Mouse (Mus musculus) spleen, adult 10 weeks (tissue): ENCODE data around the gene Fpr-rs6. TPM values are rescaled to one million over a fixed set of nuclear protein-coding genes. Genes with fewer than 3 reads are reported as not detected.

ENCODE experiments used
- polyA plus RNA-seq: library from polyadenylated mRNA; stranded (reverse); fragments of 350-450 nt; fragmentation: Illumina TruSeq; extraction: RNeasy Lipid Tissue Mini Kit (QIAGEN cat#74804); gene quantifications from one replicate; pipeline ENCODE4 v1.2.3, GENCODE M21; 2015; ENCODE audit warnings: low replicate concordance; ENCODE audit not compliant: insufficient read depth

The Fpr-rs6 gene
- not detected for polyA plus RNA-seq

GRCm38 (mm10) chr17:20182997-20183396 lies at the start of gene Fpr-rs6:
Gene Fpr-rs6 (minus strand): TSS chr17:20183097.

Other genes starting within 250 kb of the Fpr-rs6 start
- not detected for gene Vmn2r104, start 134.8 kb downstream of the Fpr-rs6 start, polyA plus RNA-seq
- gene Fpr-rs7, start 68.9 kb downstream of the Fpr-rs6 start, polyA plus RNA-seq = not detected
- gene Vmn2r105, start 52.0 kb upstream of the Fpr-rs6 start, polyA plus RNA-seq = not detected
- gene Vmn2r106, start 102.5 kb upstream of the Fpr-rs6 start, polyA plus RNA-seq = not detected
- not detected for gene Vmn2r107, start 162.1 kb upstream of the Fpr-rs6 start, polyA plus RNA-seq
- gene Vmn1r224, start 231.0 kb upstream of the Fpr-rs6 start, polyA plus RNA-seq = not detected